Mouse (Mus musculus) C2C12 (cell line): ENCODE measurements around the gene Uba52. TPM values are rescaled to one million over a fixed set of nuclear protein-coding genes. Genes with fewer than 3 reads are reported as not detected.
A peak's percentile ranks its signal among the peaks of the same experiment; 100 is the strongest.

Experiments used
- H3K27me3 ChIP-seq: one replicate; pipeline ENCODE4 v1.6.1; 2011; ENCODE audit not compliant: control insufficient read depth, insufficient read depth, insufficient read length
- H3K36me3 ChIP-seq: one replicate; pipeline ENCODE4 v1.6.1; 2011; ENCODE audit not compliant: control insufficient read depth, insufficient read depth
- H3K4me3 ChIP-seq: one replicate; pipeline ENCODE4 v1.5.1; 2011; ENCODE audit warnings: mild to moderate bottlenecking, control low read depth; ENCODE audit not compliant: poor library complexity, insufficient read depth, severe bottlenecking
- H3K79me2 ChIP-seq: one replicate; pipeline ENCODE4 v1.6.1; 2011; ENCODE audit not compliant: control insufficient read depth, insufficient read depth
- H3K79me3 ChIP-seq: one replicate; pipeline ENCODE4 v1.6.1; 2011; ENCODE audit warnings: low read depth, control low read depth
- H3ac ChIP-seq: one replicate; pipeline ENCODE3; 2011; ENCODE audit warnings: low read depth; ENCODE audit not compliant: control insufficient read depth, insufficient read length
- CEBPB ChIP-seq: IDR thresholded peaks from one replicate; pipeline ENCODE4 v1.6.1; 2011; ENCODE audit warnings: low read depth, mild to moderate bottlenecking, control low read depth, moderate library complexity
- CTCF ChIP-seq: IDR thresholded peaks from one replicate; pipeline ENCODE4 v1.5.1; 2011; ENCODE audit not compliant: control insufficient read depth, insufficient read depth, insufficient read length
- FOSL1 ChIP-seq: IDR thresholded peaks from one replicate; pipeline ENCODE4 v1.8.0; 2011; ENCODE audit warnings: mild to moderate bottlenecking, low read length; ENCODE audit not compliant: poor library complexity, insufficient read depth, severe bottlenecking
- MAX ChIP-seq: IDR thresholded peaks from one replicate; pipeline ENCODE4 v1.6.1; 2011; ENCODE audit warnings: mild to moderate bottlenecking, control low read depth
- MYOD1 ChIP-seq: IDR thresholded peaks from one replicate; pipeline ENCODE4 v1.6.1; 2011; ENCODE audit warnings: low read depth; ENCODE audit not compliant: control insufficient read depth, insufficient read length
- MYOG ChIP-seq: IDR thresholded peaks from one replicate; pipeline ENCODE4 v1.6.1; 2011; ENCODE audit not compliant: control insufficient read depth, insufficient read length; ENCODE audit errors: extremely low read depth
- USF1 ChIP-seq: IDR thresholded peaks from one replicate; pipeline ENCODE4 v1.6.1; 2011; ENCODE audit warnings: low read depth, mild to moderate bottlenecking, control low read depth, moderate library complexity
- polyA plus RNA-seq: library from polyadenylated mRNA; unstranded; fragments of >200 nt; fragmentation: generic; extraction: Trizol; gene quantifications from one replicate; pipeline ENCODE4 v1.2.1, GENCODE M21; 2012; ENCODE audit warnings: missing spikeins

The Uba52 gene
- polyA plus RNA-seq, 1 experiment: 1,556 TPM

- TF ChIP-seq MYOG (no peak), CEBPB (no peak)
- Histone ChIP-seq H3K4me3 (no peak overlapping the region), H3K79me2 (peaks cover 37% of the 10 kb centered on the region), H3K79me3 (peaks cover 19% of the 10 kb centered on the region), H3K36me3 (peaks cover 12% of the 10 kb centered on the region), H3K27me3 (no peaks in the 10 kb centered on the region), H3ac (no peak overlapping the region)
Observed at GRCm38 (mm10) chr8:70500386-70501301, 10.0 kb downstream of the Uba52 start.

- Histone ChIP-seq H3ac (no peak overlapping the region), H3K4me3 (no peak overlapping the region), H3K36me3 (peaks cover 6% of the 10 kb centered on the region), H3K79me2 (peaks cover 53% of the 10 kb centered on the region), H3K27me3 (no peaks in the 10 kb centered on the region), H3K79me3 (peaks cover 23% of the 10 kb centered on the region)
- TF ChIP-seq FOSL1 (no peak), MYOG (no peak), MYOD1 (no peak), CTCF (no peak)
Observed at GRCm38 (mm10) chr8:70495771-70496062, 14.9 kb downstream of the Uba52 start.

- Histone ChIP-seq H3K79me2 (peaks cover 53% of the 10 kb centered on the region), H3K79me3 (peaks cover 23% of the 10 kb centered on the region), H3K27me3 (no peaks in the 10 kb centered on the region), H3K4me3 (peak overlapping the region; percentile 51), H3ac (no peak overlapping the region), H3K36me3 (peaks cover 3% of the 10 kb centered on the region)
- TF ChIP-seq MYOD1 (no peak), CEBPB (no peak), MAX (no peak), CTCF (no peak)
Observed at GRCm38 (mm10) chr8:70495001-70495770, 15.4 kb downstream of the Uba52 start.

- no peak for TF ChIP-seq MYOD1
- TF ChIP-seq CTCF: no peak
- no peak for TF ChIP-seq MYOG
- TF ChIP-seq MAX: no peak
- no peak for TF ChIP-seq FOSL1
- TF ChIP-seq CEBPB: no peak
- TF ChIP-seq USF1: no peak
- Histone ChIP-seq H3K4me3 (peak overlapping the region; percentile 51), H3ac (peak overlapping the region; percentile 82), H3K36me3 (no peaks in the 10 kb centered on the region), H3K79me2 (peaks cover 53% of the 10 kb centered on the region), H3K27me3 (no peaks in the 10 kb centered on the region), H3K79me3 (peaks cover 23% of the 10 kb centered on the region)
Observed at GRCm38 (mm10) chr8:70494416-70494945, 16.1 kb downstream of the Uba52 start.

- H3K79me2 ChIP-seq: peaks cover 52% of the 10 kb centered on the region
- H3ac ChIP-seq: peak overlapping the region; percentile 82
- peak overlapping the region; percentile 51 for H3K4me3 ChIP-seq
- H3K36me3 ChIP-seq: no peaks in the 10 kb centered on the region
- peaks cover 23% of the 10 kb centered on the region for H3K79me3 ChIP-seq
- no peaks in the 10 kb centered on the region for H3K27me3 ChIP-seq
- TF ChIP-seq MYOG: no peak
- no peak for TF ChIP-seq CTCF
- TF ChIP-seq FOSL1: no peak
- TF ChIP-seq MYOD1: no peak
- TF ChIP-seq MAX: no peak
- no peak for TF ChIP-seq USF1
Observed at GRCm38 (mm10) chr8:70493692-70494415, 16.7 kb downstream of the Uba52 start.
